Mouse (Mus musculus) heart, postnatal 0 days (tissue): Measurements from ENCODE around the gene Gm4969.

Source experiments
- CTCF ChIP-seq: IDR thresholded peaks from 2 replicates; pipeline ENCODE4 v1.5.1; 2016; ENCODE audit warnings: antibody characterized with exemption, control low read depth, low read depth
- EP300 ChIP-seq: IDR thresholded peaks from 2 replicates; pipeline ENCODE4 v1.6.1; 2016; ENCODE audit warnings: antibody characterized with exemption, low read depth

GRCm38 (mm10) chr7:19075231-19075630 is 42.9 kb downstream of the Gm4969 start:
- no peak for TF ChIP-seq CTCF
- no peak for TF ChIP-seq EP300
